Mouse (Mus musculus): ENCODE data around the gene Skor1.

DNA sequence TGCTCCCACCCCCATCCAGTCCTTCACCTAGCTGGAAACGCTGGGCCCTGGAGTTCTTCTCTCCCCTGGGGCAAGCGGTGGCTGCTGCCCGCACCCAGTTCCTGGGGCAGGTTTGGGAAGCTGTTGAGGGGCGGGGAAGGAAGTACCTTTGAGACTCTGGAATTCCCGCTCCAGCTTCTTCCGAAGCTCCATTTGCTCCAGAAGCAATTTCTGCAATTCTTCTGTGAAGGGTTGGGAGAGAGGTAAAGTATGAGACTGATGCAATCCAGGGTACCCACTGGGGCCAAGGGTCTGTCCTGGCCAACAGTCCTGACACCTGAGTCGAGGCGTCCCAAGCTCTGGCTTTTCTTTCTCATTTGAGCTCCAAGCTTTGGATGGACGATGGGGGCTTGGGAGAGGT is 8.6 kb downstream of the Skor1 start:
- TF ChIP-seq CTCF (conservative IDR thresholded peaks at IDR 0.05; ENCODE audit: low read length) (no peak), POU5F1 (IDR thresholded peaks at IDR 0.05; ENCODE audit: borderline replicate concordance, low read length) (no peak), NANOG (IDR thresholded peaks at IDR 0.05; ENCODE audit: borderline replicate concordance, low read length) (no peak)
